Mouse (Mus musculus) kidney, adult 18-20 months (tissue): ENCODE results near the gene Lhfp.
"Not testable (repeated sequence)": the region's sequence is repeated elsewhere in the genome, so short reads cannot be mapped to it uniquely, and the experiment has no call there.

ENCODE experiments used
- DNase-seq: peaks from one replicate; pipeline ENCODE4 v3.0.0; 2021

Lhfp gene

GRCm38 (mm10) chr3:53221531-53222272, 180.4 kb downstream of the Lhfp start:
- DNase-seq, result no peak

GRCm38 (mm10) chr3:53224141-53224540, 182.8 kb downstream of the Lhfp start:
- no peak for DNase-seq

- no peak for DNase-seq
These were observed 184.4 kb downstream of the Lhfp start for GRCm38 (mm10) chr3:53225774-53226173.

GRCm38 (mm10) chr3:53226223-53226622, 184.9 kb downstream of the Lhfp start:
- DNase-seq, result no peak

GRCm38 (mm10) chr3:53227866-53228265, 186.5 kb downstream of the Lhfp start:
- DNase-seq, result no peak

GRCm38 (mm10) chr3:53230562-53230961, 189.2 kb downstream of the Lhfp start:
- DNase-seq, result no peak

- no peak for DNase-seq
These were observed 189.8 kb downstream of the Lhfp start for GRCm38 (mm10) chr3:53231112-53231511.

- not testable (repeated sequence) for DNase-seq
These were observed 191.1 kb downstream of the Lhfp start for GRCm38 (mm10) chr3:53232411-53232810.

GRCm38 (mm10) chr3:53234689-53235088, 193.4 kb downstream of the Lhfp start:
- DNase-seq, result no peak

- DNase-seq, result no peak
These were observed 195.1 kb downstream of the Lhfp start for GRCm38 (mm10) chr3:53236471-53236870.

GRCm38 (mm10) chr3:53240150-53240549, 198.8 kb downstream of the Lhfp start:
- no peak for DNase-seq

- no peak for DNase-seq
These were observed 204.4 kb downstream of the Lhfp start for GRCm38 (mm10) chr3:53245571-53246208.

- DNase-seq, result peak; percentile 33
These were observed 205.8 kb downstream of the Lhfp start for GRCm38 (mm10) chr3:53247102-53247501.

- DNase-seq, result no peak
These were observed 207.0 kb downstream of the Lhfp start for GRCm38 (mm10) chr3:53248158-53248874.

GRCm38 (mm10) chr3:53252556-53252955, 211.2 kb downstream of the Lhfp start:
- no peak for DNase-seq

- peak; percentile 10 for DNase-seq
These were observed 212.0 kb downstream of the Lhfp start for GRCm38 (mm10) chr3:53253223-53253832.

- DNase-seq, result no peak
These were observed 217.4 kb downstream of the Lhfp start for GRCm38 (mm10) chr3:53258657-53259158.

GRCm38 (mm10) chr3:53266116-53266515, 224.8 kb downstream of the Lhfp start:
- DNase-seq, result no peak

GRCm38 (mm10) chr3:53267046-53267445, 225.7 kb downstream of the Lhfp start:
- DNase-seq, result no peak

GRCm38 (mm10) chr3:53273220-53273619, 231.9 kb downstream of the Lhfp start:
- no peak for DNase-seq

- no peak for DNase-seq
These were observed 236.7 kb downstream of the Lhfp start for GRCm38 (mm10) chr3:53277993-53278392.

GRCm38 (mm10) chr3:53282005-53282404, 240.7 kb downstream of the Lhfp start:
- not testable (repeated sequence) for DNase-seq

GRCm38 (mm10) chr3:53284023-53284422, 242.7 kb downstream of the Lhfp start:
- no peak for DNase-seq
